Mouse (Mus musculus) layer of hippocampus, postnatal 14 days (tissue): ENCODE data around the gene Wars. TPM values are rescaled to one million over a fixed set of nuclear protein-coding genes. Genes with fewer than 3 reads are reported as not detected.

Source experiments
- DNase-seq, 2 experiments: peaks; one replicate each; pipeline ENCODE4 v3.0.0; 2021 to 2022; ENCODE audit warnings: low spot score in 2 of 2, mixed read lengths in 1 of 2
- total RNA-seq, 2 experiments: library from RNA; stranded (reverse); gene quantifications; 2 replicates each; pipeline ENCODE4 v1.2.3; 2021

The Wars gene
- total RNA-seq, 2 experiments from 2014 or later, result 83.7 to 85.6 TPM

- DNase-seq, result no peak
These were observed 18.5 kb upstream of the Wars start for GRCm38 (mm10) chr12:108912442-108912841.

DNA sequence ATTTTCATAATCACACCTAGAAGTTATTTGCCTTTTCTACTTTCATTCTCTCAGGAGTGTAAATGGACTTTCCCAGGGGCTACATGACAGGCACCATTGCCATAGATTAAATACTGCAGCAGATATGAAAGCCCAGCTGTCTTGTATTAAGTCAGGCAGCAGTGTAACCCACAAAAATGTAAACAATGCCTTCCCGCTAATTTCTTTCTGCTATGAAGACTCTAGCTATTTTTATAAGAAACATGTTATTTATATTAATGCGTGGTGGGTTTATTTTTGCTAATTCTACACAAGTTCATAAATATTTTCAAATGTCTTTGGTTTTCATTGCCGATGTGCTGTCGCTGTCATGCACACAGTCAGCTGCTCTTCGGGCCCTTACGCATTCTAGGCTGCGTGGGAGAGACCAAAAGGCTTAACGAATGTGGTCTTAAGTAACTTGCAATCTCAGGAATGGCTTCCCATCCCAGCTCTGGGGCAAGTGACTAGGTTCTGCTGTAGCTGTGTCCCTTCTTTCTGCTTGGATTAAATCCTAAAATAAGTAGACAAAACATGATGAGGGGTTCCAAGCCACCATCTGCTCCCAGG is 16.0 kb upstream of the Wars start:
- no peak for DNase-seq

- DNase-seq, result no peak
These were observed 12.4 kb upstream of the Wars start for GRCm38 (mm10) chr12:108906398-108906797.

GRCm38 (mm10) chr12:108905620-108906302 is 11.8 kb upstream of the Wars start:
- no peak for DNase-seq

GRCm38 (mm10) chr12:108904276-108904653 is 10.3 kb upstream of the Wars start:
- no peak for DNase-seq

DNA sequence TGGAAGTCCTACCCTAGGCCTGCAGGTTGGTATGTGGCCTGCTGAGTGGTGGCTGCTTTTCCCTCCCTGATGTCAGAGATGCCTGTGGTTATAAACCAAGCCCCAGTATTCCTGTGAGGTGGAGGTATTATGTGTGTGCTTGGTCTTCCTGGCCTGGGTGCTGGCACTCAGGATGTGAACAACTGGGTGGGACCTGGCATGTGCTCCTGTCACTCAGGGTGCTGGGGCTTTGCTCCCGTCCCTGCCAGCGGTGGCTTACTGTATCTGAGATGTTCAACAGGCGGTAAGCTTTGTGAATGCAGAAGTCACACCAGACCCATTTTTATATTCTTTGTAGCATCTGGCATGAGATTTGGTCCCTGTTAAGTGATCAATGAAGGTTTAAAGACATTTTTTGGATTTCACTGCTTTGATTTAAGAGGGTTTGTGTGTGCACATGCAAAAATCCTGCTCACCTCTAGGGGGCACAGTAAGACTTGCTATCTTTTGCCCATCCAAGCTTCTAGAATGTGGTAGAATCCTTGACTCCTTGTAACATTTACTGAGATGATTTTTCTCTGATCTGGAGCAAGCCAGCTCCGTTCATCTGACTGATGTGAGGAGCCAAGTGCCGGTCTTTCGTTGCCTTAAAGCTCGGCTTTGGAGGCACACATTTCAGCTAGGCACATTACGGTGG is 9.8 kb upstream of the Wars start:
- DNase-seq, result peak; percentile 73 to 89

- DNase-seq, result peak; percentile 50 to 60
These were observed 9.0 kb upstream of the Wars start for GRCm38 (mm10) chr12:108902940-108903339.

GRCm38 (mm10) chr12:108901346-108901745 is 7.4 kb upstream of the Wars start:
- no peak for DNase-seq

GRCm38 (mm10) chr12:108896006-108896405 is 2.0 kb upstream of the Wars start:
- DNase-seq, result no peak

- DNase-seq, result no peak
These were observed 450 bp upstream of the Wars start for GRCm38 (mm10) chr12:108894432-108894816.

DNA sequence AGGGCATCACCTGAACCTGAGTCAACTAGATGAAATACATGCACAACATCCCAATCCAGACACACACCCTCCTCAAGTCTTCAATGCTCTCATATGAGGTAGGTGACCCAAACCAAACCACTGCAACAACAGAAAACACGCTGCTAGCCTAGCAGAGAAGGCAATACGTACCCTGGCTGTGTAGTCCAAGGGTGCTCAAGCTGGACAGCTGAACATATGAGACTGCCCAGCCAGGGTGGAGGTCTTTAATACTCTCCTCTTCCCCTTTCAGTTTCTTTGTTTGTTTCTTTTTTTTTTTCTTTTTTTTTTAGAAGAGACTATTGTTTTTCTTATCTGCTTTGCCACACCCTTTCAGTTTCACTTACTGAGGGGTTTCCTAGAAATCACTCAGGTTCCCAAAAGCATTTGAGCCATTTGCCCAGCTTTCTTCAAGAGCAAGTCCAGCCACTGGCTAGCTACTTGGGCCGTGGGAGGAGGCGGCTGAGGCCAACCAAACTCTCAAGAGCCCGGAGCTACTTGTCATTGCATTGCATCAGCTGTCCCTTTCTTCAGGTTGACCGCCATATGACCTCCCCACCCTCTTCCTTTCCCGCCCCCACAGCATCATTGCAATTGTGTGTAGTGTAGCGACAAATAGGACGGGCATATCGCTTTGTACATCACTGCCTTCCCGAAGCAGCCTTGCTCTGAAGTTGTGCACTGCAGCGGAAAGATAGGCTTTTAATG is 822 bp downstream of the Wars start, which contains the start of gene Wdr25:
Gene Wdr25 (plus strand): TSS at position 643 of the 726 bp plus-strand sequence.
- DNase-seq, result no peak

DNA sequence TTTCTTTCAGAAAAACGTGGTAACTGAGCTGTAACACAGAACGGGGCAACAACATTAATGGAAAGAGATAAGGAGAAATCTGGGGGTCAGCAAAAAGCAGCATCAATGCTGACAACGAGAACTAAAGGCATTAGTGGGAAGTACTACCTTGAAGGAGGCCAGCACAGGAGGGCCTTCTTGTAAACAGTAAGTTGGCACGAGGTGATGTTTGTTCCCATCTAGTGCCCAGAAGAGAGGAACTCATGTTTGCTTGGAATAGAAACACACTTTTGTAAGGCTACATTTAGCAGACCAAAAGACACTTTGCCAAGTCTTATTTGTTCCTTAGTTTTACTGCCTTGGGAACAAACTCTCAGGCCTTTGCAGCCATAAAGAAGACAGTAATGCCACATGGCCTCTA is 5.3 kb downstream of the Wars start:
- DNase-seq, result no peak

- DNase-seq, result no peak
These were observed 6.9 kb downstream of the Wars start for GRCm38 (mm10) chr12:108887077-108887476.

DNA sequence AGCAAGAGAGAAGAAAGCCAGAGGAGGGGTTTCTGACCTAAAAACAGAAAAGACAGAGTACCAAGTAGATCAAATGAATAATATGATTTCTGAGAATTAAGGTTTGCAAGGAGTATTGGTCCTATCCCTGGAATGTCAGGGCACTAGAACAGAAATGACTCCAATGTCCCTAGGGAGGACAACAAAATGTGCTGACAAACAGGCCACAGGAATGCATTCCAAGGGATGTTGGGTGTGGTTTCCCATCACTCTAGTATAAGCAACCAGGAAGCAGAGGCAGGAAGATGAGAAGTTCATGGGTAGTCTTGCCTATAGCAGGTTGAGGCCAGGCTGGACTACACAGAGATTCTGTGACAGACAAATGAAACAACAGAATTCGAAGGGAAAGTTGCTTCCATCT is 8.1 kb downstream of the Wars start:
- no peak for DNase-seq

DNA sequence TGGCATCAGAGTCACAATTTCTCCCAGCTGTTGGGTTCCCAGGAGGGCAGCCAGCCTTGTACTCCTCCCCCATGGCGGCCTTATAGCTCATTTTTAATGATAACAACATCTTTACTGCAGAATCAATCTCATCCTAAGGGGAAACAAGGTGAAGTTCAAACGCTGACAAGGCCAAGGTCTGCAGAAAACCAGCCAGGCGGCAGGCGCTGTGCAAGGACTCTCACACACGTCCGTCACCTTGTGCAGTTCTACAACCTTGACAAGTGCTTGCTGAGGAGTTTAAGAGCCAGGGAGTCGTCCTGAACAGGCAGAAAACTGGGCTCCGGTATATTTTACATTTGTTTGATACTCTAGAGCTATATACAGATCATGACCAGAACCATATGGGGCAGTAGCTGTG is 11.2 kb downstream of the Wars start:
- DNase-seq, result no peak

DNA sequence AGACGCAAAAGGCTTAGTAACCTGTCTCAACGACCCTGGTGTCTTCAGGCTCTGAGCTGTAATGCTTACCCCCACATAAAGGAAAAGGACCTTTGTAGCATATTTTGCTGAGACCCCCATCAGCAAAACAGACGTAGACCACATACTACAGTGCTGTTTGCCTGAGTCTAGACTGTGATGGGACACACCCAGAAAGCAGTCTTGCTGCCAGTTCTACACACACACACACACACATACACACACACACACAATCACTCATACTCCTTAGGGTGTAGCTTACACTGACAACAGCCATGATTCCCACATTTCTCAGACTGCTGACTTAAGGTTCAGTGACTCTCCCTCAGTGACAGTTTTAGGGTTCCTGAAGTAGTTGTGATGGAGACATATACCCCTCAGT is 12.8 kb downstream of the Wars start:
- no peak for DNase-seq

- no peak for DNase-seq
These were observed 13.4 kb downstream of the Wars start for GRCm38 (mm10) chr12:108880606-108881005.

DNA sequence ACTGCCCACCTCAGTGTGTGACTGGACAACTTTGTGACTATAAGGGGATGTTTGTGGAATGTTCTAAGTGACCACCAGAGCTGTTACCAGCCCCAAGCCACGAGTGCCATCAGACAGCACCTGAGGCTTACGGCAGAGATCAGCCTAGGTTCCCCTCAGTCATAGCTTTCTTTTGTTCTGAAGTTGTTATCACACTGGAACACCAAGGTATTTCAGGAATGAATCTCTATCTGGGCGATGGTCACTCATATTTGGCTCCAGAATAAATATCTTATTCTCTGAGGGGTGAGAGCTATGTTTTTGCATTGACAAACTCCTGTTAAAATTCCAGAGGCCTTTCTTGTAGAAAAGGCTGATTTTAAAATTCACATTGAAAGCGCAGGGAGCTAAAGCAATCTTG is 14.8 kb downstream of the Wars start:
- no peak for DNase-seq

DNA sequence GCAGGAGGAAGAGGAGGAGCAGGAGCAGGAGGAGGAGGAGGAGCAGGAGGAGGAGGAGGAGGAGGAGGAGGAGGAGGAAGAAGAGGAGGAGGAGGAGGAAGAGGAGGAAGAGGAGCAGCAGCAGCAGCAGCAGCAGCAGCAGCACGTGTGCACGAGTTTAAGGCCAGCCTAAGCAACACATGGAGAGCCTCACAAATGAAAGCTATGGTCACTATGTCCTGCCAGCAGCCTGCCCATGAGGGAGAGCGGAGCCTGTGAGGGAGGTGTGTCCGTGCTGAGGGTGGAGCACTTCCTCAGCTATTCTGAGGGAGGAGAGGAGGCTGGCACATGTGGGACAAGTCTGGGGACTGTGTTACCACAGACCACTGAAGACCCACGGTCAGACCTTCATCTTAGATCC is 20.9 kb downstream of the Wars start:
- DNase-seq, result no peak

- DNase-seq, result no peak
These were observed 24.4 kb downstream of the Wars start for GRCm38 (mm10) chr12:108869575-108869974.

GRCm38 (mm10) chr12:108865007-108865494 is 28.9 kb downstream of the Wars start:
- no peak for DNase-seq

GRCm38 (mm10) chr12:108858486-108858885 is 35.5 kb downstream of the Wars start:
- DNase-seq, result no peak
